Mouse (Mus musculus): ENCODE measurements around the gene Tns1.

GRCm38 (mm10) chr1:73901496-73901899, 222.8 kb downstream of the Tns1 start:
- peak; percentile 97 for TF ChIP-seq CTCF (IDR thresholded peaks at IDR 0.05)
- TF ChIP-seq POLR2A (IDR thresholded peaks at IDR 0.05; ENCODE audit: insufficient read depth, low read depth, low read length) = 0 out of 2 replicates have a peak, but pooled peaks have one; percentile 24
- TF ChIP-seq EP300 (IDR thresholded peaks at IDR 0.05; ENCODE audit: insufficient read depth, low read depth, low read length) = peak; percentile 96

Data from heart, adult 2 months (tissue).